Mouse (Mus musculus) bone marrow, adult 2 months (tissue): ENCODE measurements around the gene Gigyf2.

Experiments
- CTCF ChIP-seq: fragments of 200-500 bp; IDR thresholded peaks from 2 replicates; pipeline ENCODE4 v1.5.1; 2011; ENCODE audit warnings: low read length, control low read depth; ENCODE audit not compliant: control insufficient read depth, insufficient read depth
- POLR2A ChIP-seq: fragments of 200-500 bp; IDR thresholded peaks from 2 replicates; pipeline ENCODE4 v1.6.1; 2011; ENCODE audit warnings: low read depth, mild to moderate bottlenecking, control low read depth, low read length, borderline replicate concordance; ENCODE audit not compliant: control insufficient read depth

DNA sequence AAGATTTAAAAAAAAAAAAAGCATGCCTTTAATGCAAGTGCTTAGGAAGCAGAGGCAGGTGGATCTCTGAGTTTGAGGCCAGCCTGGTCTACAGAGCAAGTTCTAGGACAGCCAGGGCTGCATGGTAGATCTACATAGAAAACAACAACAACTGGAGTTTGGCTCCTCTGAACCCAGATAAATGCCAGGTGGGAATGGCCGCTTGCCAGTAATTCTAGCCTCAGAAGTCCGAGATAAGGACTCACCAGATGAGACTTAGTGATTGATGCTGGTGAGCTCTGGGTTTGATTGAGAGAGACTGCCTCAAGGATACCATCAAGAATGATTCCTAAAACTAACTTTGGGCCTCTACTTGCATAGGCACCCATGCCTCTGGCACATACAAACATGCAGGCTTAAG, 23.8 kb downstream of the Gigyf2 start:
- TF ChIP-seq POLR2A (no peak), CTCF (no peak)
